Mouse (Mus musculus) B cell, adult 67 days (primary cell): ENCODE results near the gene Itga5. TPM values are rescaled to one million over a fixed set of nuclear protein-coding genes. Genes with fewer than 3 reads are reported as not detected.

ENCODE experiments used
- total RNA-seq, 2 experiments: library from RNA; stranded (reverse); gene quantifications; 4 replicates each; pipeline ENCODE4 v1.2.4; 2023

Itga5 gene
- under 1 TPM in 1 of 2 experiments, not detected in 1; 0.32 TPM for total RNA-seq

DNA sequence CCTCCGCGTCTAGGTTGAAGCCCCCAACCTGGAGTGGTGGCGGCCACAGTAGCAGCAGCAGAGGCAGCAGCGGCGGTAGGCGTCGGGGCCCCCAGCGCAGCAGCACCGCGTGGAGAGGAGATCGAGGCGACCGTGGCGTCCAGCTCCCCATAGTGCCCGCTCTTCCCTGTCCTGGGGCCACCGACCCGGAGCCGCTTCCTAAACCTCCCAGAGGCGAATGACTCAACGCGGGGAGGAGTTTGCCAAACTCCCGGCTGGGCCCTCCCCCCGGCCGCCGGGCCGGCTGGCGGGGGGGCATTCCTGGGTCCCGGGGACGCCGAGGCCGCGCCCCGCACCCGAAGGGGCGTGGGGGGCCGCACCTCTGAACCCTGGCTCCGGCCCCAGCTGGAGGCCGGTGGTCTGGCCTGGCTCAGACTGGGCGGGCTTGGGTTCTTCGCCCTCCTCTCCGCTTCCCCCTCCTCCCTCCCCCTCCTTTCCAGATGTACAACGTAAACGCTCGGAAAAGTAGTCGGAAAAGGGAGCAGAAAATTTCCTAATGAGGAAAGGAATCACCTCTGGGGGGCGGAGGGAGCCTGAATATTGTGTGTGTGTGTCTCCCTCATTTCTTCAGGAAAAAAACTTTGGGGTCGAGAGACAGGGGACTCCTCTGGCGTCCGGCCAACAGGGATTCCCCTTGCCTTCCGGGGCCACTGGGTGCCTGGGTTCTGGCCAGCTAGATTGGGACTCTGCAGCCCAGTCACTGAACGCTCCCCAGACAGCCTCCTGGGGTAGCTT lies at the start of gene Itga5:
Gene Itga5, minus strand, starts transcription at position 388 of the 774 bp plus-strand sequence.

GRCm38 (mm10) chr15:103339961-103340337 lies 26.6 kb downstream of the Itga5 start, which contains the start of gene Zfp385a:
TSS of gene Zfp385a (minus strand) at chr15:103340093.

GRCm38 (mm10) chr15:103310365-103310910 lies 56.1 kb downstream of the Itga5 start, which contains the start of gene Gpr84:
TSS of gene Gpr84 (minus strand) at chr15:103310612.

Other genes with a start within 250 kb of the Itga5 start
- gene Smug1, start 199.7 kb downstream of the Itga5 start, total RNA-seq: 10 to 100 TPM; 10.3 to 11.8 TPM
- 10 to 100 TPM; 32.2 to 35.5 TPM for gene Cbx5, start 126.9 kb downstream of the Itga5 start, total RNA-seq
- gene Hnrnpa1, start 126.3 kb downstream of the Itga5 start, total RNA-seq: 100 to 1,000 TPM; 534 to 582 TPM
- under 1 TPM in 1 of 2 experiments, not detected in 1; 0.36 TPM for gene Nfe2, start 108.4 kb downstream of the Itga5 start, total RNA-seq
- 10 to 100 TPM; 83.7 to 88.2 TPM for gene Copz1, start 94.0 kb downstream of the Itga5 start, total RNA-seq
- under 1 TPM in 1 of 2 experiments, not detected in 1; 0.32 TPM for gene Gpr84, start 56.2 kb downstream of the Itga5 start, total RNA-seq
- gene Zfp385a, start 26.7 kb downstream of the Itga5 start, total RNA-seq: 10 to 100 TPM; 22.7 to 23.8 TPM
- gene Gtsf1, start 63.7 kb upstream of the Itga5 start, total RNA-seq: not detected
- gene Gtsf2, start 81.7 kb upstream of the Itga5 start, total RNA-seq: not detected
- gene Nckap1l, start 87.0 kb upstream of the Itga5 start, total RNA-seq: 100 to 1,000 TPM; 274 to 276 TPM
- 10 to 100 TPM; 48.0 to 48.6 TPM for gene Pde1b, start 136.3 kb upstream of the Itga5 start, total RNA-seq
- not detected for gene Ppp1r1a, start 171.2 kb upstream of the Itga5 start, total RNA-seq
- gene Glycam1, start 198.3 kb upstream of the Itga5 start, total RNA-seq: not detected